In the genomic region with DNA sequence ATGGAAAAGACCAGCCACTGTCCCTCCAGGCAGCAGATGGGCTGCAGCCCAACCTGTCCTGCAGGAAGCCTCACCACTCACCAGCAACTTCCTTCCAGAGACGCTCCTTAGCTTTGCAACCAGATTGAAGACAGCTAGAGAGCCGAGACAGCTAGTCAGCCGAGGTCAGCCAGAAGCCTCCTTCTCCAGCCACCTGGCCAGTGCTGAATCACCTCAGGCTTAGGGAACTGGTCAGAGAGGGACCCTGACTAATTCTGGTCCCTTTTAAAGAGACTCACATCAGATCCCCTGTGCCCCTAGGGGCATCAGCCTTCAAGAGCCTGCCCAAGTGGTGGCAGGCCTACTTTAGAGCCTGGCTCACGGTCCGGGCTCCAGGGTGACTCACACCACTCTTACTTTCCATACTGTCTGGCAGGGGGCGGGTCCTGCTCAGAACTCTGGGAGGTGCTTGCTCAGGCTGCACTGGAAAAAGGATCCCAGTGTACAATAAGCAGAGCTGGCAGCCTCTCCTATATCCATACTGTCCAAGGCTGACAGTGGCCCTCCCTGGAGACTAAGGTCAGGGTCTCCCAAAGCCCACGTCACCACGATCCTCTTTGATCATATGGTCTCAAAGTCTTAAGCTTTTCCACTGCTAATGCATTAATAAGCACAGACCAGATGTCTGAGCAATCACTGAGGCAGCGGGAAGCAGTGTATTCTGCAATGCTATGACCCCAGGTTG, we compare ENCODE assay signal across 8 mouse cellular contexts. TPM values are rescaled to one million over a fixed set of nuclear protein-coding genes. Genes with fewer than 3 reads are reported as not detected.
DNase-seq lines count a peak whose midpoint lies in the region; ATAC-seq lines count a peak whose summit lies in the region.

No protein-coding gene starts in this region.

- peaks cover 100% of the 10 kb centered on the region for H3K79me2 ChIP-seq in macrophage (ENCODE audit: inconsistent target)

- no peaks in the 10 kb centered on the region for H3K36me3 ChIP-seq in hindbrain, embryonic 14.5 days (replicated peaks; ENCODE audit: control insufficient read depth, insufficient read depth)
- no peaks in the 10 kb centered on the region for H3K36me3 ChIP-seq in macrophage (ENCODE audit: inconsistent target)
- peaks cover 12% of the 10 kb centered on the region; the same call in 1 of the 2 replicates for H3K36me3 ChIP-seq in forebrain, embryonic 13.5 days (ENCODE audit: poor library complexity, severe bottlenecking)

- 62% methylated on average over 9 of the region's 9 CpGs for WGBS in hindbrain, embryonic 14.5 days
- 32% methylated on average over 9 of the region's 9 CpGs for WGBS in macrophage (ENCODE audit: missing documents)
- WGBS in forebrain, embryonic 13.5 days: 63% methylated on average over 9 of the region's 9 CpGs

- no peak overlapping the region for H3K4me3 ChIP-seq in hindbrain, embryonic 14.5 days (replicated peaks; ENCODE audit: low read length)
- H3K4me3 ChIP-seq in macrophage (ENCODE audit: inconsistent target): no peak overlapping the region
- H3K4me3 ChIP-seq in forebrain, embryonic 13.5 days: no peak overlapping the region

- H3K9me3 ChIP-seq in hindbrain, embryonic 14.5 days (ENCODE audit: control insufficient read depth, low read length): no peaks in the 10 kb centered on the region
- no peaks in the 10 kb centered on the region for H3K9me3 ChIP-seq in forebrain, embryonic 13.5 days (replicated peaks)

- 0 out of 2 replicates have a peak overlapping the region, but pooled peaks have one; percentile 11 for H3K9ac ChIP-seq in hindbrain, embryonic 14.5 days
- H3K9ac ChIP-seq in forebrain, embryonic 13.5 days: no peak overlapping the region

- H3K4me2 ChIP-seq in hindbrain, embryonic 14.5 days (replicated peaks): no peak overlapping the region
- H3K4me2 ChIP-seq in forebrain, embryonic 13.5 days: no peak overlapping the region

- H3K4me1 ChIP-seq in hindbrain, embryonic 14.5 days (replicated peaks; ENCODE audit: control insufficient read depth, insufficient read depth, low read length): peaks cover 36% of the 10 kb centered on the region
- H3K4me1 ChIP-seq in forebrain, embryonic 13.5 days: peaks cover 48% of the 10 kb centered on the region

- no peaks in the 10 kb centered on the region for H3K27me3 ChIP-seq in hindbrain, embryonic 14.5 days (ENCODE audit: control insufficient read depth, insufficient read depth, low read length)
- H3K27me3 ChIP-seq in forebrain, embryonic 13.5 days: no peaks in the 10 kb centered on the region

- DNase-seq in cerebellum, postnatal 25 days: peak; percentile 56 to 60
- DNase-seq in cerebellum, adult 8-10 months: no peak
- peak; percentile 34 to 38 for DNase-seq in thymus, postnatal 36 days
- DNase-seq in thymus, adult 18-20 months: no peak
- DNase-seq in hindbrain, embryonic 14.5 days (ENCODE audit: low spot score): no peak
- DNase-seq in left cerebral cortex, adult 9 months (ENCODE audit: low spot score in 2 of 2): no peak

- no peak for ATAC-seq in hindbrain, embryonic 14.5 days (ENCODE audit: low FRiP score)
- ATAC-seq in forebrain, embryonic 13.5 days: no peak

- H3K27ac ChIP-seq in hindbrain, embryonic 14.5 days: no peak overlapping the region
- H3K27ac ChIP-seq in macrophage: peak overlapping the region; percentile 38
- H3K27ac ChIP-seq in forebrain, embryonic 13.5 days: no peak overlapping the region

RNA-seq across cellular contexts. Expression of a gene that starts 5.9 kb away (rescaled TPM):
- polyA plus RNA-seq in hindbrain, embryonic 14.5 days (2014; fragmentation: Nextera tagmentation; extraction: Ambion mirVana): 14.4 and 14.6 TPM in 2 replicates
- 100 to 1,000 TPM; 116 to 655 (median 298) TPM for total RNA-seq in macrophage (2018; cell fraction: chromatin; rRNA removed)
- 100 to 1,000 TPM; 130 to 278 (median 207) TPM for total RNA-seq in macrophage (2018; cell fraction: cytosol; rRNA removed)
- total RNA-seq in macrophage (2018; cell fraction: nucleus; rRNA removed): 100 to 1,000 TPM; 203 to 600 (median 357) TPM
- 130 to 219 TPM (median 188 TPM) in 3 replicates for polyA plus RNA-seq in macrophage (2018)
- polyA plus RNA-seq in forebrain, embryonic 13.5 days (2015; fragmentation: Nextera tagmentation; extraction: Ambion mirVana): 13.4 and 14.4 TPM in 2 replicates

Comparison
In these comparisons a context has a peak if more than half of its experiments do, and no peak if none do; other contexts are left out.
1. DNase-seq: peak in cerebellum, postnatal 25 days (2 of 2) and thymus, postnatal 36 days (2 of 2); none in cerebellum, adult 8-10 months (single experiment), thymus, adult 18-20 months (0 of 2), hindbrain, embryonic 14.5 days (single experiment) and left cerebral cortex, adult 9 months (0 of 2).